ENCODE assay signal across 8 mouse cellular contexts in genomic region chr17:37050399-37050798, GRCm38 (mm10). TPM values are rescaled to one million over a fixed set of nuclear protein-coding genes. Genes with fewer than 3 reads are reported as not detected.
DNase-seq lines count a peak whose midpoint lies in the region; ATAC-seq and TF ChIP-seq lines count a peak whose summit lies in the region.

No protein-coding gene starts in this region.

- peak overlapping the region; percentile 87 for H3K27ac ChIP-seq in forebrain, embryonic 15.5 days (replicated peaks)
- H3K27ac ChIP-seq in heart, postnatal 0 days (ENCODE audit: low read depth) = no peak overlapping the region
- no peak overlapping the region for H3K27ac ChIP-seq in liver, embryonic 14.5 days
- no peak overlapping the region for H3K27ac ChIP-seq in neural tube, embryonic 11.5 days (ENCODE audit: low read depth, low read length)

- ATAC-seq in forebrain, embryonic 15.5 days (replicated peaks) = peak; percentile 64
- ATAC-seq in heart, postnatal 0 days (ENCODE audit: insufficient read depth, low read depth) = peak; percentile 32; the same call in 1 of the 2 replicates
- ATAC-seq in liver, embryonic 14.5 days (ENCODE audit: insufficient read depth) = no peak
- ATAC-seq in neural tube, embryonic 11.5 days (ENCODE audit: insufficient read depth, low FRiP score, low TSS enrichment) = peak; percentile 67

- peaks cover 16% of the 10 kb centered on the region for H3K36me3 ChIP-seq in forebrain, embryonic 15.5 days
- peaks cover 11% of the 10 kb centered on the region; the same call in 1 of the 2 replicates for H3K36me3 ChIP-seq in heart, postnatal 0 days (replicated peaks; ENCODE audit: control insufficient read depth, insufficient read depth, low read length)
- no peaks in the 10 kb centered on the region for H3K36me3 ChIP-seq in liver, embryonic 14.5 days (replicated peaks; ENCODE audit: control insufficient read depth, insufficient read depth, low read depth)
- peaks cover 3% of the 10 kb centered on the region for H3K36me3 ChIP-seq in neural tube, embryonic 11.5 days (ENCODE audit: control insufficient read depth, insufficient read depth, low read length)

- H3K4me1 ChIP-seq in forebrain, embryonic 15.5 days = peaks cover 63% of the 10 kb centered on the region
- H3K4me1 ChIP-seq in heart, postnatal 0 days (ENCODE audit: control insufficient read depth, insufficient read depth) = peaks cover 22% of the 10 kb centered on the region
- 0 out of 4 replicates have a peak, but pooled peaks cover 0 to 2% of the 10 kb centered on the region in 2 experiments for H3K4me1 ChIP-seq in liver, embryonic 14.5 days (replicated peaks; ENCODE audit: control insufficient read depth in 2 of 2, insufficient read depth in 2 of 2, low read length in 1 of 2)
- H3K4me1 ChIP-seq in neural tube, embryonic 11.5 days (ENCODE audit: control insufficient read depth, insufficient read depth, low read length) = peaks cover 15% of the 10 kb centered on the region

- no peaks in the 10 kb centered on the region for H3K9me3 ChIP-seq in forebrain, embryonic 15.5 days
- H3K9me3 ChIP-seq in heart, postnatal 0 days (replicated peaks; ENCODE audit: control insufficient read depth, low read length) = no peaks in the 10 kb centered on the region
- H3K9me3 ChIP-seq in liver, embryonic 14.5 days (ENCODE audit: control insufficient read depth, low read length) = no peaks in the 10 kb centered on the region
- no peaks in the 10 kb centered on the region for H3K9me3 ChIP-seq in neural tube, embryonic 11.5 days (ENCODE audit: control insufficient read depth, low read length)

- DNase-seq in B cell, adult 2 months = peak; percentile 21 to 24
- DNase-seq in cerebellum, adult 11 months = peak; percentile 90
- DNase-seq in heart, postnatal 0 days (ENCODE audit: low spot score) = no peak
- DNase-seq in kidney, postnatal 25 days = peak; percentile 82 to 83
- DNase-seq in liver, embryonic 14.5 days (ENCODE audit: low read depth in 3 of 3, low spot score in 3 of 3) = no peak
- DNase-seq in neural tube, embryonic 11.5 days (ENCODE audit: low spot score) = peak; percentile 91
- peak; percentile 84 for DNase-seq in testis, postnatal 10 days (ENCODE audit: low spot score)

- TF ChIP-seq CTCF in heart, postnatal 0 days (IDR thresholded peaks at IDR 0.05; ENCODE audit: low read depth) = no peak
- TF ChIP-seq CTCF in liver, embryonic 14.5 days (IDR thresholded peaks at IDR 0.05; ENCODE audit: low read depth) = no peak

- H3K4me2 ChIP-seq in forebrain, embryonic 15.5 days (replicated peaks) = peak overlapping the region; percentile 67
- H3K4me2 ChIP-seq in heart, postnatal 0 days (ENCODE audit: low read depth, low read length) = peak overlapping the region; percentile 85
- peak overlapping the region; percentile 48 for H3K4me2 ChIP-seq in liver, embryonic 14.5 days (ENCODE audit: low read depth)
- H3K4me2 ChIP-seq in neural tube, embryonic 11.5 days (ENCODE audit: low read depth) = peak overlapping the region; percentile 96

- H3K4me3 ChIP-seq in forebrain, embryonic 15.5 days = peak overlapping the region; percentile 88
- H3K4me3 ChIP-seq in heart, postnatal 0 days (ENCODE audit: low read depth, low read length) = peak overlapping the region; percentile 47
- H3K4me3 ChIP-seq in liver, embryonic 14.5 days (ENCODE audit: insufficient read depth in 1 of 2, low read depth in 2 of 2, low read length in 2 of 2) = peak overlapping the region in 1 of 2 experiments; percentile 40; a peak in 2 of 4 replicates
- peak overlapping the region; percentile 73 for H3K4me3 ChIP-seq in neural tube, embryonic 11.5 days (ENCODE audit: low read depth, low read length)

- H3K9ac ChIP-seq in forebrain, embryonic 15.5 days (replicated peaks) = peak overlapping the region; percentile 94
- peak overlapping the region; percentile 50 for H3K9ac ChIP-seq in heart, postnatal 0 days (replicated peaks; ENCODE audit: low read depth, low read length)
- H3K9ac ChIP-seq in liver, embryonic 14.5 days (replicated peaks) = no peak overlapping the region
- peak overlapping the region; percentile 79 for H3K9ac ChIP-seq in neural tube, embryonic 11.5 days (ENCODE audit: low read length)

- no peak for TF ChIP-seq EP300 in heart, postnatal 0 days (IDR thresholded peaks at IDR 0.05; ENCODE audit: low read depth)
- no peak for TF ChIP-seq EP300 in liver, embryonic 14.5 days (IDR thresholded peaks at IDR 0.05; ENCODE audit: low read depth)

- H3K27me3 ChIP-seq in forebrain, embryonic 15.5 days = no peaks in the 10 kb centered on the region
- H3K27me3 ChIP-seq in heart, postnatal 0 days (ENCODE audit: control insufficient read depth, insufficient read depth, low read length) = peaks cover 37% of the 10 kb centered on the region
- H3K27me3 ChIP-seq in liver, embryonic 14.5 days (ENCODE audit: control insufficient read depth, insufficient read depth, low read length) = peaks cover 58% of the 10 kb centered on the region
- H3K27me3 ChIP-seq in neural tube, embryonic 11.5 days (ENCODE audit: control insufficient read depth, insufficient read depth, low read length) = peaks cover 9% of the 10 kb centered on the region; the same call in 1 of the 2 replicates

- WGBS in forebrain, embryonic 15.5 days = under 1% methylated on average over 22 of the region's 22 CpGs
- 2% methylated on average over 21 of the region's 22 CpGs for WGBS in heart, postnatal 0 days
- WGBS in liver, embryonic 14.5 days (ENCODE audit: insufficient replicate concordance) = 2% methylated on average over 21 of the region's 22 CpGs
- 0% methylated on average over 18 of the region's 22 CpGs for WGBS in neural tube, embryonic 11.5 days

RNA-seq across cellular contexts. Expression of gene Gabbr1, which starts 4.6 kb away (rescaled TPM):
- 50.9 and 53.1 TPM in 2 replicates for polyA plus RNA-seq in forebrain, embryonic 15.5 days (2015; fragmentation: Nextera tagmentation; extraction: Ambion mirVana)
- total RNA-seq in heart, postnatal 0 days (2014; rRNA removed; ENCODE audit: low replicate concordance) = 4.8 and 6.7 TPM in 2 replicates
- polyA plus RNA-seq in heart, postnatal 0 days (2015; fragmentation: Nextera tagmentation; extraction: Ambion mirVana) = 1.8 and 1.9 TPM in 2 replicates
- 2.2 and 2.7 TPM in 2 replicates for polyA plus RNA-seq in liver, embryonic 14.5 days (2012; rRNA removed)
- polyA plus RNA-seq in liver, embryonic 14.5 days (2014; fragmentation: Nextera tagmentation; extraction: Ambion mirVana) = 0.24 and 0.30 TPM in 2 replicates
- polyA plus RNA-seq in neural tube, embryonic 11.5 days (2014; fragmentation: Nextera tagmentation; extraction: Ambion mirVana) = 21.3 and 22.7 TPM in 2 replicates

RNA-seq across cellular contexts. Expression of gene Mog, which starts 27.2 kb away (rescaled TPM):
- polyA plus RNA-seq in forebrain, embryonic 15.5 days (2015; fragmentation: Nextera tagmentation; extraction: Ambion mirVana) = 1.9 and 2.4 TPM in 2 replicates
- not detected in 2 replicates for total RNA-seq in heart, postnatal 0 days (2014; rRNA removed; ENCODE audit: low replicate concordance)
- not detected in 2 replicates for polyA plus RNA-seq in heart, postnatal 0 days (2015; fragmentation: Nextera tagmentation; extraction: Ambion mirVana)
- not detected in 2 replicates for polyA plus RNA-seq in liver, embryonic 14.5 days (2012; rRNA removed)
- polyA plus RNA-seq in liver, embryonic 14.5 days (2014; fragmentation: Nextera tagmentation; extraction: Ambion mirVana) = not detected in 2 replicates
- polyA plus RNA-seq in neural tube, embryonic 11.5 days (2014; fragmentation: Nextera tagmentation; extraction: Ambion mirVana) = 0.23 and 0.40 TPM in 2 replicates

RNA-seq across cellular contexts. Expression of gene Olfr90, which starts 37.9 kb away (rescaled TPM):
- not detected in 2 replicates for polyA plus RNA-seq in forebrain, embryonic 15.5 days (2015; fragmentation: Nextera tagmentation; extraction: Ambion mirVana)
- not detected in 2 replicates for total RNA-seq in heart, postnatal 0 days (2014; rRNA removed; ENCODE audit: low replicate concordance)
- polyA plus RNA-seq in heart, postnatal 0 days (2015; fragmentation: Nextera tagmentation; extraction: Ambion mirVana) = not detected in 2 replicates
- polyA plus RNA-seq in liver, embryonic 14.5 days (2012; rRNA removed) = not detected in 2 replicates
- polyA plus RNA-seq in liver, embryonic 14.5 days (2014; fragmentation: Nextera tagmentation; extraction: Ambion mirVana) = not detected in 2 replicates
- polyA plus RNA-seq in neural tube, embryonic 11.5 days (2014; fragmentation: Nextera tagmentation; extraction: Ambion mirVana) = not detected in 2 replicates

RNA-seq across cellular contexts. Expression of gene Olfr91, which starts 47.7 kb away (rescaled TPM):
- polyA plus RNA-seq in forebrain, embryonic 15.5 days (2015; fragmentation: Nextera tagmentation; extraction: Ambion mirVana) = not detected in 2 replicates
- not detected in 2 replicates for total RNA-seq in heart, postnatal 0 days (2014; rRNA removed; ENCODE audit: low replicate concordance)
- polyA plus RNA-seq in heart, postnatal 0 days (2015; fragmentation: Nextera tagmentation; extraction: Ambion mirVana) = not detected in 2 replicates
- polyA plus RNA-seq in liver, embryonic 14.5 days (2012; rRNA removed) = not detected in 2 replicates
- not detected in 2 replicates for polyA plus RNA-seq in liver, embryonic 14.5 days (2014; fragmentation: Nextera tagmentation; extraction: Ambion mirVana)
- polyA plus RNA-seq in neural tube, embryonic 11.5 days (2014; fragmentation: Nextera tagmentation; extraction: Ambion mirVana) = not detected in 2 replicates

RNA-seq across cellular contexts. Expression of gene Zfp57, which starts 49.4 kb away (rescaled TPM):
- 329 and 340 TPM in 2 replicates for polyA plus RNA-seq in forebrain, embryonic 15.5 days (2015; fragmentation: Nextera tagmentation; extraction: Ambion mirVana)
- 12.5 and 14.7 TPM in 2 replicates for total RNA-seq in heart, postnatal 0 days (2014; rRNA removed; ENCODE audit: low replicate concordance)
- 9.2 and 10.0 TPM in 2 replicates for polyA plus RNA-seq in heart, postnatal 0 days (2015; fragmentation: Nextera tagmentation; extraction: Ambion mirVana)
- polyA plus RNA-seq in liver, embryonic 14.5 days (2012; rRNA removed) = 3.3 and 3.5 TPM in 2 replicates
- polyA plus RNA-seq in liver, embryonic 14.5 days (2014; fragmentation: Nextera tagmentation; extraction: Ambion mirVana) = 2.2 and 2.5 TPM in 2 replicates
- polyA plus RNA-seq in neural tube, embryonic 11.5 days (2014; fragmentation: Nextera tagmentation; extraction: Ambion mirVana) = 128 and 135 TPM in 2 replicates

Comparison
In these comparisons a context has a peak if more than half of its experiments do, and no peak if none do; other contexts are left out.
1. DNase-seq: peak in B cell, adult 2 months (2 of 2), cerebellum, adult 11 months (single experiment), kidney, postnatal 25 days (2 of 2), neural tube, embryonic 11.5 days (single experiment) and testis, postnatal 10 days (single experiment); none in heart, postnatal 0 days (single experiment) and liver, embryonic 14.5 days (0 of 3).
2. Peak in every context shown above with its lines, with median percentiles within 50 percentile points of each other: H3K4me2 ChIP-seq.